Mouse (Mus musculus): ENCODE results near the gene Ptprd. TPM values are rescaled to one million over a fixed set of nuclear protein-coding genes. Genes with fewer than 3 reads are reported as not detected.
"Not testable (repeated sequence)": the region's sequence is repeated elsewhere in the genome, so short reads cannot be mapped to it uniquely, and the experiment has no call there.

The Ptprd gene
- polyA plus RNA-seq, 1 experiment from 2014 or later = 0.32 TPM

DNA sequence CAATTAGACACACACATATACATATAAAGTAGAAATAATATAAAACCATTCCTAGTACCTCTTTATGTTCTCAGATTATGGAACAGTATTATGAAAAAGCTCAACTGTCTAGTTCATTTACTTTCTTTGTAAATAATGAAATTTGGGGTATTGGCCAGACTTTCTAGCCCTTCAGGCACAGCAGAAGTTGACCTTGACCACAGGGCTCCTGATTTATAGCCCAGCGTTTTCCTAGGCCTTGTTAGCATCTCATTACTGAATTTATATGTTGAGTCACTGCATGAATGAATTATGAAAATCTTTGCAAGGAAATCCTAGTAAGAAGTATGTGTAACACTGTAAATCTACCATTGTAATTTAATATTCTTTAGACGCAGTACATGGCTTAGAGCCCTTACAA lies 2154.9 kb downstream of the Ptprd start:
- in situ Hi-C loops (cut with MboI; ENCODE audit: low pct_unique_long_range_greater_than_20kb) = no loop called here
- H3K27me3 ChIP-seq = no peaks in the 10 kb centered on the region
- ATAC-seq (no peak), DNase-seq (ENCODE audit: low read depth, low spot score) (no peak)
- ChIA-PET CTCF (no interaction called here), POLR2A (no interaction called here)
- TF ChIP-seq CTCF (IDR thresholded peaks at IDR 0.05) = no peak

DNA sequence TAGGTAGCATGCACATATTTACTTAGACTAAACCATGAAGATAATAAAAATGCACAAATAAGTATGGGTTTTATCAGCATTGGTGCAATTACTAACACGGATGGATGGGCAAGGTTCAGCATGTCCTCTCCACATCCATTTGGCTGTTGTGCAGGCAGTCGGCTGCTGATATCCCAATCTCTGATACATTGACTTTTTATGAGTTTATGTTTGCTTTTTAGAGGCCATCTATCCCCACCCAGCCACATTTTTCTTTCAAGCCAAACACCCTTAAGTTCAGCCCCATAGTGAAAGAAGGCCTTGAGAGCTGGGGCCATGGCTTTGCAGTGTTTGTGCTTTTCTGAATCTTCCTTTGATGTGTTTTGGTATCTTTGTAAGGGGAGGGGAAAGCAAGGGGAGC lies 2166.1 kb downstream of the Ptprd start:
- POLR2A ChIA-PET = no interaction called here
- CTCF ChIA-PET = no interaction called here
- in situ Hi-C loops (cut with MboI; ENCODE audit: low pct_unique_long_range_greater_than_20kb) = no loop called here

DNA sequence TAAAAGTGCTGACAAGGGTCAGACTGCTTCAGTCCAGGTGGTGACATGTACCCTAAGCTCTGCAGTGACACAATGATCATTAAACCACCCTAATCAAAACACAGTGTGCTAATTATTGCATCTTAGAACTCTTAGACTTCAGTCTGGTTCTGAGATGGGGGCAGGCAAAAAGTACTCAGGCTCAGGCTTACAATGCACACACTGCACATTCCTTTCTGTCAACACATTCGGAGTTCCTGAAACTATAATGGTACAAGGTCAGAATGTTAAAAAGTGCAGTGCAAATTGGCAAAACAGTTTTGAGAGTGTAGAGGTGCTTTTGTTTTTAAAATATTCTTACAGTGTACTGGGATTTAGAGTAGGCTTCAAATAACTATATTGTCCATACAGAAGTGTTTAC lies 2167.0 kb downstream of the Ptprd start:
- CTCF ChIA-PET = no interaction called here
- DNase-seq (ENCODE audit: low read depth, low spot score) = no peak
- in situ Hi-C loops (cut with MboI; ENCODE audit: low pct_unique_long_range_greater_than_20kb) = no loop called here
- no peak for TF ChIP-seq CTCF (IDR thresholded peaks at IDR 0.05)
- ATAC-seq = no peak
- POLR2A ChIA-PET = no interaction called here
- no peaks in the 10 kb centered on the region for H3K27me3 ChIP-seq

More for the DNA sequence above, 2166.1 kb downstream of the Ptprd start:
- TF ChIP-seq CTCF (IDR thresholded peaks at IDR 0.05) = no peak
- H3K27me3 ChIP-seq = no peaks in the 10 kb centered on the region
- ATAC-seq (no peak), DNase-seq (ENCODE audit: low read depth, low spot score) (no peak)

DNA sequence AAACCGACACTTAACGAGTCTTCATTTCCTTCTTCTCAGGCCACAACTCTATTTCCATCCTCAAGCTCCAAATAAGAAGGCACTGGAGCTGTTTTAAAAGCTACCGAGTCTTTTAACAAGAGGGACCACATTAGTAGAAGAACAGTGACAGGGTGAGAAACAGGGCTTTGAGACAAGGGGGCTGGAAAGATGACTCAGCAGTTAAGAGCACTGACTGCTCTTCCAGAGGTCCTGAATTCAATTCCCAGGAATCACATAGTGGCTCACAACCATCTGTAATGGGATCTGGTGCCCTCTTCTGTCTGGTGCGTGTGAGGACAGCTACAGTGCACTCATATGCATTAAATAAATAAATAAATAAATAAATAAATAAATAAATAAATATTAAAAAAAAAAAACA lies 2174.6 kb downstream of the Ptprd start:
- in situ Hi-C loops (cut with MboI; ENCODE audit: low pct_unique_long_range_greater_than_20kb); ATAC-seq; POLR2A ChIA-PET; DNase-seq (ENCODE audit: low read depth, low spot score); H3K27me3 ChIP-seq; CTCF ChIA-PET: not testable (repeated sequence)

DNA sequence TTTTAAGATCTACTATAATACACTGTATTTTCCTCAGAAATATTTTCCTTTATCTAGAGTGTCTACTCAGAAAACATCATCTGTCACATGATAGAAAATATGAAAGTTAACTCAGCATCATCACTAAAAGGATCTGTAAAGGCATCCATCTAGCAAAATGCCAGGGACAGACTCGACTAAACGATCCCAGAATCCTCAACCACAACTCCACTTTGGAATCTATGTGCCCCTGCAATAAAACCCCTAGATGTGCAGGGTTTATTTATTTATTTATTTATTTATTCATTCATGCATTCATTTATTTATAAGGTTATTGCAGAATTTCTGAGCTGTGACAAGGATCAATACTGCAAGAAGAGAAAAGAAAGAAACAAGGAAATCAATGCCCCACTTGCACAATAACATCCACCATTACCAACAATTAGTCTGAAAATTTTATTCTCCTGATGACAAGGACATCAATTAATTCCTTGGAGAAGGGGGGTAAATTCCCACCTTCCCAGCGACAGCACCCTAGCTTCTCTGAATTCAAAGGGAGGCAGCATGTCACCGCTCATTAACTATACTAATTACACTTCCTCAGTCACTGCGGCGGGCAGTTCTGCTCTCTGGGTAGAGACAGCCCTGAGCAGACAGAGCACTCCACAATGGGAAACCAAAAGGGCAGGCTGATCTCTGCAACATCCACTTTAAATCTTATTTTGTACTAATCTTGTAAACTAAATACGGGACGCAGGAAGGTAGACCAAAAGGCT lies 2186.0 kb downstream of the Ptprd start:
- POLR2A ChIA-PET = no interaction called here
- no peak for TF ChIP-seq CTCF (IDR thresholded peaks at IDR 0.05)
- no peaks in the 10 kb centered on the region for H3K27me3 ChIP-seq
- no peak for DNase-seq (ENCODE audit: low read depth, low spot score)
- in situ Hi-C loops (cut with MboI; ENCODE audit: low pct_unique_long_range_greater_than_20kb) = no loop called here
- ATAC-seq = no peak
- CTCF ChIA-PET = no interaction called here

DNA sequence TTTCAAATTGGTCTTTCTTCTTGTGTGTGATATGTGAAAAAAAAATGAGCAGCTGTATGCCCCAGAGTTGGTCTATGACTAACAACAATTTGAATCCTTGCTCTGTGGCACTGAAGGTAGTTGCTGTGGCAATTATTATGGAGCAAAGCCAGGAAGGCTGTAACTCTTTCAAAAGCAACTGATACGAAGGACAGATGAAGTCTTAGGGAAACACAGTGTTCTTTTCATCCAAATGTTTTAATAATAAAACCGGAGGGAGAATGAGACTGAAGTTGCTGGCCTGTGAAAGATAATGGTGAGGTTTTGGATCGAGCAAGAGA lies 2187.3 kb downstream of the Ptprd start:
- ChIA-PET CTCF (no interaction called here), POLR2A (no interaction called here)
- no peak for TF ChIP-seq CTCF (IDR thresholded peaks at IDR 0.05)
- in situ Hi-C loops (cut with MboI; ENCODE audit: low pct_unique_long_range_greater_than_20kb) = no loop called here
- DNase-seq (ENCODE audit: low read depth, low spot score) (no peak), ATAC-seq (no peak)
- no peaks in the 10 kb centered on the region for H3K27me3 ChIP-seq

DNA sequence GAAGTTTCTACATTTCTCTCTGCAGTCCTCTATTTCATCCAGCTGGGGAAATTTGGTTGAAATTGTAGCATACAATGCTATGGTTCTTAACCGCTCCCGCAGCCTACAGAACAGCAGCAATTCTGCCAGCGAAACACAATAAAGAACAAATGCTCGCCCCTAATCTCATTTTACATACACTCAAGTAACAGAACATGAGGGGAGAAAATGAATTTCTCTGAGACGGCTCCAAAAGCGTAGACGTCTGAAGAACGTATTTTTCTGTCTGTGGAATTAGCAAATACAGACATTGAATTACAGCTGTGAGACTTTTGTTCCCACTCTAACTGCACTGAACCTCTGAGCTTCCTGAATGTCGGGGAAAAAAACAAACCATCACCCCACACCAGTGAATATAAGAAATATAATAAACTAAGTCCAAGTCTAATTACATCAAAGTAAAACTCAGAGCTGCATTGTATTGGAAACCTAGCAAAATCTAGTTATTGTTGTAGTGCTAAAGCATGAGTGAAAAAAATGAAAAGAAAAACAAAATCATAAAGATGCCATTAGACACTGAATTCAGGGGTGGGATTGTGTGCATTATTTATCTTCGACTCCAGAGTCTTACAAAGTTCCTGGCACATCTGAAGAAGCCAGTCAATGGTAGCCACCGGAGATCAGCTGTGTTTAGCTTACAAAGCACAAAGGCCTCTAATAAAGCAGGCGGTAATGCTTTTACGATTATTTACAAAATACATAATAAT lies 2187.8 kb downstream of the Ptprd start:
- H3K27me3 ChIP-seq = no peaks in the 10 kb centered on the region
- in situ Hi-C loops (cut with MboI; ENCODE audit: low pct_unique_long_range_greater_than_20kb) = no loop called here
- CTCF ChIA-PET = no interaction called here
- POLR2A ChIA-PET = no interaction called here
- no peak for TF ChIP-seq CTCF (IDR thresholded peaks at IDR 0.05)
- DNase-seq (ENCODE audit: low read depth, low spot score) = no peak
- ATAC-seq = no peak

DNA sequence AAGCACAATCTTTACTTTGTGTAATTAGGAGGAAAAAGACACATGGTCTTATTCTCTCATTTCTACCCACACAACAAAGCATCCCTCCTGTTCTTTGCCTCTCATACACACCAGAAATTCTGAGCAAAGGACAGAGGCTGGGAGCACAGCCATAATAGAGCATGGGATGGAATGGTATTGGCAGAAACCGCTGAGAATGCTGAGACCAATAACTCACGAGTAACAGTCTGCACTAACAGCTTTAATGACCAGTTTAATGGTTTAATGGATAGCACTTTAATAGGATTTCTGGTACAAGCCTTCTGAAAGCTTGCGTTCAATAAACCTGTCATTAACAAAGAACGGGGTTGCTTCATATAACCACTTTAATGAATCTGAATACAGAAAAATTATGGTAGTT lies 2190.1 kb downstream of the Ptprd start:
- in situ Hi-C loops (cut with MboI; ENCODE audit: low pct_unique_long_range_greater_than_20kb) = no loop called here
- ATAC-seq = no peak
- no peaks in the 10 kb centered on the region for H3K27me3 ChIP-seq
- no peak for TF ChIP-seq CTCF (IDR thresholded peaks at IDR 0.05)
- ChIA-PET POLR2A (no interaction called here), CTCF (no interaction called here)
- no peak for DNase-seq (ENCODE audit: low read depth, low spot score)

DNA sequence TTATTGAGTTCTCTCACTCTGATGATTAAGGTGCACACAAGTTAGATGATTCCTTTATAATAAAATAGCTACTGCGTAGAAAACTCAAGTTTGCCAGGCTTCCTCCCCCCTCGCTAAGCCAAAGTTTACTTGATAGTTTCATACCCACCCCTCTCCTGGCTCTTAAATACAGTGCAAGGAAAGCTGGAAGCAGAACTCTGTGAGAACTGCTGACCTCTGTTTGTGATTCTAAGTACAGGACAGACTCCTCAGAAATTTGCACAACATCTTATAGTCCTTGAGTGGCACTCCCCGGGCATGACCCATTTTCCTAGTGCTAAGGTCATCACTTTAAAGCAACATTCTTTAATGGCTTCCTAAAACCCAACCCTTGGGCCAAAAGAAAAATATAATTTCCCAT lies 2196.7 kb downstream of the Ptprd start:
- no peaks in the 10 kb centered on the region for H3K27me3 ChIP-seq
- ChIA-PET CTCF (no interaction called here), POLR2A (no interaction called here)
- no peak for DNase-seq (ENCODE audit: low read depth, low spot score)
- no peak for TF ChIP-seq CTCF (IDR thresholded peaks at IDR 0.05)
- in situ Hi-C loops (cut with MboI; ENCODE audit: low pct_unique_long_range_greater_than_20kb) = no loop called here
- ATAC-seq = no peak

DNA sequence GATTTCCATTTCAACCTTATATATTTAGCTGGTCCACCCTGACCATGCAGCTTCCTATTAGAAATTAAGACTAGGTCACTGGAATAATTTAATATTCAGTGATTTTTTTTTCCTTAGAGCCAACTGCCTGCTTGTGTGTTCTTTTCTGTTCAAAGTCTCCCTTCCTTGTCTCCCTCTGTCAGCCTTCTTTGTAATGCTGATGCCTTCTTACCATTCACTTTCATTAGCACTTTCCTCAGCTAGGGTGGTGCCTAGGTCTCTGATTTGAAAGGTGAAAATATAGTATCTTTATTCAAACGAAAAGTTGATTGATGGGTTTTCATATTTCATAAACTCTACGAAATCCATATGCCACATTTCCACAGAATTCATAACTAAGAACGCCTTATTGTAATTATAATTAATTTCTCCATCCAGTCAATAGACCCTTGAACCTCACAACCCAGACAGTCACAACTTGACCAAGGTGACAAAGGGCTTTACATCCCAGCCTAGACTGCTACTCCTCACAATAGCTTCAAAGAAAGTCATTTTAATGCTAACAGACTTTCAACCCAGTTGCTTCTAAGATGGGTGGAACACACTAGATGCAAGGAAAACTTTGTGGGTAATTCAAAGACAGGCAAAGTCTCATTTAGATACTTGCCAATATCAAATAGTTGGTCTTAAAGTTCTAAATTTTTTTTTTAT lies 2197.5 kb downstream of the Ptprd start:
- no peaks in the 10 kb centered on the region for H3K27me3 ChIP-seq
- no peak for TF ChIP-seq CTCF (IDR thresholded peaks at IDR 0.05)
- DNase-seq (ENCODE audit: low read depth, low spot score) = no peak
- ChIA-PET CTCF (no interaction called here), POLR2A (no interaction called here)
- ATAC-seq = no peak
- in situ Hi-C loops (cut with MboI; ENCODE audit: low pct_unique_long_range_greater_than_20kb) = no loop called here

DNA sequence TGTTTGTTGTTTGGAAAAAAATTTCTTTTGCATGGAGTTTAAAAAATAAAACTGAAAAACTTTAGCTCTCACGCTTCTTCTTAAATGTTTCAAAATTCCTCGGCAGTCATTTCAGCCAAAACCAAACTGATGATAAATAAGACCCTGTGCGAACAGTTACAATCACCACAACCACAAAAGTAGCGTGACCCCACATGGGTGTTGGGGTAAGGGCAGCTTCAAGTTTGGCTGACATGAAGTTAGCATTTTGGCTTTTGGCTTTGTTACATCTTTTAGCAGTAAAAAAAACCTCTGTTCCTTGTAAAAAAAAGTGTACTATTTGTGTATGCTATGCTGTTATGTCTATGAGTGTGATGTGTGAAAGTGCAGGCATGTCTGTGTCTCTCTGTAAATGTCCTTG lies 2203.2 kb downstream of the Ptprd start:
- no peak for DNase-seq (ENCODE audit: low read depth, low spot score)
- POLR2A ChIA-PET = no interaction called here
- TF ChIP-seq CTCF (IDR thresholded peaks at IDR 0.05) = no peak
- in situ Hi-C loops (cut with MboI; ENCODE audit: low pct_unique_long_range_greater_than_20kb) = no loop called here
- CTCF ChIA-PET = no interaction called here
- no peak for ATAC-seq
- H3K27me3 ChIP-seq = no peaks in the 10 kb centered on the region
